Mouse (Mus musculus) heart, adult 8-10 months (tissue): ENCODE measurements around the gene Clrn3. TPM values are rescaled to one million over a fixed set of nuclear protein-coding genes. Genes with fewer than 3 reads are reported as not detected.
"Not testable (repeated sequence)": the region's sequence is repeated elsewhere in the genome, so short reads cannot be mapped to it uniquely, and the experiment has no call there.

ENCODE experiments used
- DNase-seq: peaks from one replicate; pipeline ENCODE4 v3.0.0; 2022; ENCODE audit warnings: low spot score
- total RNA-seq, 4 experiments: library from RNA; stranded (reverse); gene quantifications; 2 replicates each; pipeline ENCODE4 v1.2.4; 2022

The Clrn3 gene
- total RNA-seq = under 1 TPM in 1 of 4 experiments, not detected in 3; 0.11 TPM

DNA sequence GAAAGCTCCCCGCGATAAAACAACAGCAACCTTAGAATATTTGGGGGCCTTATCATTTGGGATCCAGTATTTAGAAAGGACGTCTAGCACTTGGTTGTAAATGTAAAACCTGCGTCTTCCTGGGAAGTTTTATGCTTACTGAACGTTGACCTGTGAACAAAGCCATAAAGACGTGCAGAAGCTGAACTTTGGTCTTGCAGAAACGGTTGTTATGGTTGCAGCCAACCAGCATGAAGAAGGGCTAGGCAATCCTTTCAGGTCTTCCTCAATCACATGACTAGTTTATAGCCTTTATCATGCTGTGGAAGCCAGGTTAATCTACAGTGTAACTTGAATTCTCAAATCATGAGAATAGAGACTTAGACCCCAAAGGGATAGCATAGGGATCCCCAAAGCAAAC is at the start of gene Clrn3:
Gene Clrn3, minus strand, starts transcription at position 140 of the 400 bp plus-strand sequence.
- no peak for DNase-seq

DNA sequence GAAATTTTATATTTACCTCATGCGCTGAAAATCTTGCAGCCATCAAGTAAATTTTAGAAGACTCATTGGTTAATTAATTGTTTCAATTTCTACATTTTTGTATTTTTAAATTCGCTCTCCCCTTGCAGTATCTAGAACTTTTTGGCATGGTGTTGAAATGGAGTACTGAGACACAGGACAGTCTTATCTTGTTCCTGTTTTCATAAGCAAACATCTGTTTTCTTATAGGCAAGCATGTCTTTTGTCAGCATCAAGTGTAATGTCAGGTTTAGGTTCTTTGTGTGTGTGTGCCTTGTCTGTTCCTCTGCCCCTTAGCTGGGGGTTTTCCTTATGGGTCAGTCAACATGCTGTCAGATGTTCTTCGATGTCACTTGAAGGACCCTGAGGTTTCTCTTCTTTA is 47.9 kb upstream of the Clrn3 start:
- no peak for DNase-seq

DNA sequence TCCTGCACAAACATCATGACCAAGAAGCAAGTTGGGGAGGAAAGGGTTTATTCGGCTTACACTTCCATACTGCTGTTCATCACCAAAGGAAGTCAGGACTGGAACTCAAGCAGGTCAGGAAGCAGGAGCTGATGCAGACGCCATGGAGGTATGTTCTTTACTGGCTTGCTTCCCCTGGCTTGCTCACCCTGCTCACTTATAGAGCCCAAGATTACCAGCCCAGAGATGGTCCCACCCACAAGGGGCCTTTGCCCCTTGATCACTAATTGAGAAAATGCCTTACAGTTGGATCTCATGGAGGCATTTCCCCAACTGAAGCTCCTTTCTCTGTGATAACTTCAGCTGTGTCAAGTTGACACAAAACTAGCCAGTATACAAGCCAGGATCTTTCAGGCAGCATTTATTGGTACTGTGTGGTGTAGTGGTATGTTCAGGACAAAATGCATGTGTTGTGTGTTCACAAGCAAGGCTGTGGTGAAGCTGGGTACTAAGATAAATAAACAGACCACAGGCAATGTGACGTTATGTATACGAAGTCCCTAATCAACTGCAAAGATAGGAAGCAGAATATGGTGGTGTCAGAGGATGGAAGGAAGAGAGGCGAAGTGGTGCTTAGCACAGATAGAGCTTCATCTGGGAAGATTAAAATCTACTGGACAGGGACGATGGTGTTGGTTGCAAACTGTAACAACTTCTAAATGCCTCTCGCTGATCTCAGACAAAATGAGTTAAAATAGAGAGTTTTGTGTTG is 47.0 kb upstream of the Clrn3 start:
- DNase-seq = not testable (repeated sequence)

DNA sequence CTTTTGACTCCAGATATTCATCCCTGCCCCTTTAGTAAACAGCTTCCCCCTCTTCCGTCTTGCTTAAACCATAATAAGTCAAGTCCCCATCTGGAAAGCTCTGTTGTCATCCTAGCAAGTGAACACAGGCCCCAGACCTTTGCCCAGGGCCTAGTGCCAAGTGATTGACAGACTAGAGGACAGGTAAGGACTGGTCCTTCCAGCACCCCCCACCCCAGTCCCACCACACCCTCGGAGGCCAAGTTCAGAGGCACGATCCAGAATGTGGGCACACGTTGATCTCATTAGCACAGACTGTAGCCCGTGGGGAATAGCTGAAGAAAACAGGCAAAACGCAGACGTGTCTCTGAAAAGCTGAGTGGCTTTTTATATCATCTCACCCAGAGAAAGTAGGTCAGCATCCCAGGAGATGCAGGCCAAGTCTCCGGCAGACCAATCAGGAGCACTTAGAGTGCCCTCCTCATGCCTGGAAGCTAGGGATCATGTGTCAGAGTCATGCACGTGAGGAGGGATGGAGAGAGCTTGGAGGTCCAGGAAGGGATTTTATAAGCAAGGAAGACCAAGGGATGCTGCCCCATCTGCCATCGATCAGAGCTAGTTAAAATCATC is 43.6 kb upstream of the Clrn3 start:
- DNase-seq = peak; percentile 38

DNA sequence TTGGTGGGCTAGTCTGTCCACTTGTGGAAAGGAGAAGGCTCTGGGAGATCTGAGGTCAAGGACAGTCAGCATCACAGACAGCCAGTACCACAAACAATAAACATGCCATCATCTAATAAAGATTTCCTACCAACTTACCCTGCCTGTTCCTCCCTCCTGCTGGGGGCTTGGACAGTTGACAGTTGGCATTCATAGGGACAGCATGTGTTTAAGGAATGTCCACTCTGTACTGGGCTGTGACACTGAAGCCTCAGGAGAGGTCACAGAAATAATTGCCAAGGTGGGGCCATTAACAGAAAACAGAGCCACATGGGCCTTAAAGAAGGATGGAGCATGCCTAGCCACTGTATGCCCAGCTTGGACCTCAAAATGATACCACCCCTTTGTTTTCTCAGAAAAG is 42.9 kb upstream of the Clrn3 start:
- DNase-seq = no peak

DNA sequence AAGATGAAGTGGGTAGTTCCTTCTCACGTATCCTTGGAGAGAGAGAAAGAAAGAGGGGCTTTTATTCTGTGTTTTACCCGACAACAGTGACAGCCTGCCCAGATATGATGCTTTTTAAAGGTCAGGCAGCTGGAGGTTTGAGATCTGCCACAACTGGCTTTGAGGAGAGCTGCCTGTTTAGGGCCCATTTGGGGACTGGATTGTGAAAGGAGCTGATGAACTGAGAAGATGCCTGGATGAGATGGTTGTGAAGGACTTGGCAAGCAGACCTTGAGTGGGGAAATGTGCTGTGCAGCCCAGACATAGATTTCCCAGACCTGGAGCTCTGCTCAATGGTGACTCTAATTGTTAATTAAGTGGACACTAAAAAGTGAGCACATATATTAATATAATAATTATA is 40.1 kb upstream of the Clrn3 start:
- no peak for DNase-seq

DNA sequence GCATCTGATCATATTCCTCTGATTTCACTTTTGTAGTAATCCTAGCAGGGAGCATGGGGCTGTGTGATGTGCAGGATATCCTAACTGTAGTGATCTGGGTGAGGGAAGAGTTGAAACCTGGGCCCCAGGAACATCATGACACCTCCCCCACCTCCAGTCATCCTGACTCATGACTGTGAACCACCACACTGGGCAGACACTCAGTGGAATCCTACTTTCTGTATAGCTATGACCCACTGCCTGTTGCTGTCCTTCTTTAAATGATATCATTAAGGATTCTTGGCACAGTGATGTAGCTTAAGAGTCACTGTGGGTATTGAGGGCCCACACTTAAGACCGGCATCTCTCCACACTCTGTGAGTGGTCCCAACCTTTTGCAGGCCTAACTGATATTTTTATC is 39.1 kb upstream of the Clrn3 start:
- no peak for DNase-seq

DNA sequence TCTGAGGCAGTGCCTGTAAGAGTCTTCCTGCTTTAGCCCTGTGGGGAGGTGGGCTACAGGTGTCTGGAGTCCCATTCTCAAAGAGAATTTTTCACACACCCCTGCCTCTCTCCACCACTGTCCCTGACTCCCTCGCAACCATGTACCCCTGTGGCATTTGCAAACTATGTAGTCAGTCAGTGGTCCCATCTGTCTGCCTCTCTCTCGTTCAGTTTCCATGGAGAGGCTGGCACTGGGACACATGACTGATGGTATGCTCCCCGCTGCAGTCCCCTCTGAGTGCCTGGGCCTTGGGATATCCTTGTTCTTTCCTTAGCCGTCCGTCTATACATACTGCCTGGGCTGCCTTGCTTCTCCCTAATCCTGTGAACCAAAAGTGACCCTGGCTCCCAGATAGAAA is 37.6 kb upstream of the Clrn3 start:
- no peak for DNase-seq

DNA sequence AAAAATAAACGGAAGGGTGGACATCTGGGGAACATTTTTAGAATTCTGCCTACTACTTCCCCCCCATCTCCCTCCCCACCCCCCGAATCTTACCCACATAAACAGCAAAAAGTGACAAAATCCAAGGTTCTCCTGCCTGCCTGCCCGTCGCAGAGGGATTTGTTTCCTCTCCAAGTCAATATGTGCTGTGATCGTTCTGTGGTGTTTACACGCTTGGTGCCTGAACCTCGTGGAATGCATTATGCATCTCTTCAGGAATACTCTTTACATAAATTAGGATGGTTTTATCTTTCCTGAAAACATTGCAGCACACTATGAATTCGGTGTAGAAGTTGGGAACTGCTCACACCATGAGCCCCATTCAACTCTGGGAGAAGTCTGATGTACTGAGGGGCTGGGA is 35.6 kb upstream of the Clrn3 start:
- no peak for DNase-seq

DNA sequence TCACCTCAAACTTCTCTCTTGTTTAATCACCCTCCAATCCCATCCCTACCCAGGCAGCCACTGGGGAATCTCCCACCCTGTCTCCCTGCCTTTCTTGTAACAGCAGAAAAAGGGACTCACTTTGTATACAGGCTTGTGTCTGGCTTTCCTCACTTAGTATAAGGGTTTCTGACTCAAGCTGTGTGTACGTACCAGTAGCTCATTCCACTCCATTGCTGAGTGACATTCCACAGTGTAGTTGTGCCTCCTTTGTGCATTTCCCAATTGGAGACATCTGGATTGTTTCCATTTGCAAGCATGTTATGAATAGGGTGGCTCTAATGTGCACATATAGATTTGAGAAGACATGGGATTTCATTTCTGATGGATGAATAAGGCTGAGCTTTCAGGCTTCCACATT is 31.8 kb upstream of the Clrn3 start:
- no peak for DNase-seq

DNA sequence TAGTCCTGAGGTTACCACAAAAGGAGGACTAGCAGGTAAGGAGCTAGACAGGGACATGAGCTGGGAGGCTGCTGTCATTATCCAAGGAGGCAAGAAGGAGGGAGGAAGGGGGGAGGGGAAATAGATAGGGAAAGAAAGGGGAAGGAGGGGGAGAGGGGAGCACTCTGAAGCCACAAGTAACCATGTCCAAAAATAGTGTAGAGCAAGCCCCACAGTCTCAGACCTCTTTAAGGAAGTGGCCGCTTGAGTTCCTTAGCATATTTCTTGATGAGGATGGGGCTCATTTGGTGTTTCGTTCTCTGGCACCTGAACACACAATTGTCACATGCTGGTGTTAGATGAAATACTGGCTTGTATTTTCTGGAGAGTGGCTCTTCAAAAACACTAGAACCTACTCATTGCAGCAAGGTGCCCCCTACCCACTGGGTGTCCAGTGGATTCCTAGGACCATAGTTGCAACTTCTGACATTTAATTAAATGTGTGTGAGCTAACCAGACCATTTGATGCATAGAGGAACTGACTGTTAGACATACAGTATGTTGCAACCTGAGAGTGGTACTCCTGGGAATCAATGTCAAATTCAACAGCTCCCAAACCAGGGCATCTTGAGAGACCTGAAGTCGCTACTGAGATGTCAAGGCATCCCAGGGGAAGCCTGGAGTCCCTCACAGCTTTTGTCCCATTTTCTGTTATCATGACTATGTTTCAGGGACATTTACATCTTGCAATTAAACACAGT is 28.4 kb upstream of the Clrn3 start:
- no peak for DNase-seq

DNA sequence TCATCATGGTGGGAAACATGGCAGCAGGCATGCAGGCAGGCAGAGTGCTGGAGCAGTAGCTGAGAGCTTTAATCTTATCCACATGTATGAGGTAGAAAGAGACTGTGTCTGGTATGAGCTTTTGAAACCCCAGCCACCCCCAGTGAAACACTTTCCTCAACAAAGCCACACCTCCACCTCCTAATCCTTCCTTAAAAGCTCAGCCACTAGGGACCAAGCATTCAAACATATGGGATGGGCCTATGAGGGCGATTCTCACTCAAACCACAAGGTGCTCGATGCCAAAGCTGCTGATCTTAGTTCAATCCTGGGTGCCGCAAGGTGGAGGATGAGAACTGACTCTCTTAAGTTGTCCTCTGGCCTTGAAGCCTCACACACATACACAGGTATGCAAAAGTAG is 25.1 kb upstream of the Clrn3 start:
- no peak for DNase-seq

DNA sequence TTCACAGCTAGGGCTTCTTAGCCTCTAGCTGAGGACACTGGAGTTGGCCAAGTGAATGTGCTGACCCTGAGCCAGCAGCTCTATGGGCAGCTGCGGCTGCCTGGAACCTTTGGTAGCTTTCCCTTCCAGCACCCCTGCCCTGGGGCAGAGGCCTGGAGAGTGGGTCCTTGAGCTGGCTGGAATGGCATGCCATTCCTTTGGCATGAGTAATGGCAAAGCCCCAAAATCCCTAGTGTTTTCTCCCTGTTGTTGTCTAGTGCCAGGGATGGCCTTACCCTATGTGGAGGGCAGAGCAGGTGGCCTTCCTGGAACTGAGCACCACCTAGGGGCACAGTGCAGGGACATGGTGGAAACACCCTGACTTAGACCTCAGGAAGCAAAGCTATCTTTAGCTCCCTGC is 23.1 kb upstream of the Clrn3 start:
- peak; percentile 11 for DNase-seq

DNA sequence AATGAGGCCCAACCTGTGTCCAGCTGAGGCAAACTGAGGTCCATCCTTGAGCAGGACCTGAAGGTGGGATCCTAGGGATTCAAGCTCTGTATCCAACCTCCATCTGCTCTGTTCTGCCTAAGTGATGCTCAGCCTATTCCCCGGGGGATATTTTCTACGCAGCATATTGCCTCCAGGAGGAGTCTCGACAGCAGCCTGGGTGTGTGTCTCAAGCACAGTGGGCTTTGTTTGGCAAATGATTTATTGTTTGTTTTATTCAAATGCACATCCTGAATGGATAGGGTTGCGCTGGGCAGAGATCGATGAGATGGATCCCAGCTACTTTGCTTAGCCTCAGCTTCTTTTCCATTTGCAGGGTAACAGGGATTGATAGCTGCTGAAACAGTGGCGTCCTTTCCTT is 20.0 kb upstream of the Clrn3 start:
- no peak for DNase-seq

DNA sequence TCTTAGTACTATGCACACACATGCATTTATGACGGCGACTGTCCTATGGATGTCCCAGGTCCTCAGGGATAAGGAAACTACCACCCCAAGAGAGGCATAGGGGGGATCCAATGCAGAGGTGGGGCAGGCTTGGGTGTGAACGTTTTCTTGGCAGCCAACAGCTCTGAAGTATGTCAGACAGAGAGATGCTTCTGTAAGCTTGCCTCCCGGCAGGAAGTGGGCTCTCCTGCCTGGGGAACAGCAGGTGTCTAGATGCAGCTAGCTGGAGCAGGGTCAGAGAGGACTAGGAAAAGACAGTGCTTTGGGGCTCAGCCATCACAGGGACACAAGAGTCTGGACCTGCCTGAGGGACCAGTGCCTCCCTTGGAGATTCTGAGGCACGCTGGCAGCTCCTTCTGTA is 18.1 kb upstream of the Clrn3 start:
- no peak for DNase-seq

DNA sequence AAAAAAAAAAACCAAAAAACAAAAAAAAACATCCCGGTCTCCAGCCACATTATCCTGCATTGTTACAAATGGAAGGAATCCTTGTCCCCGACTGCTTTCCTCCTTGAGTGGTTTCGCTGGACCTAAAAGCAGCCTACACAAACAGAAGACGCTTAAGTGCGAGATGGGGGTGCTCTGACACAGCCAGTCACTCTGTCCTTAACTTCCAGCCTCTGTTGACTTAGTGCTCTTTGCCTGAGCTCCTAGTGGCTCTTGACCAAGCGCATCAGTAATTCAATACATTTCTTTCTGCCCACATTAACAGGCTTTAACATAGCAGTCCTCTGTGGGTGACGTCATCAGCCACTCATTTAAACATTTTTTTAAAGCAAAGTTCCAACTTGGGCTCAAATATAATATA is 17.5 kb upstream of the Clrn3 start:
- no peak for DNase-seq

DNA sequence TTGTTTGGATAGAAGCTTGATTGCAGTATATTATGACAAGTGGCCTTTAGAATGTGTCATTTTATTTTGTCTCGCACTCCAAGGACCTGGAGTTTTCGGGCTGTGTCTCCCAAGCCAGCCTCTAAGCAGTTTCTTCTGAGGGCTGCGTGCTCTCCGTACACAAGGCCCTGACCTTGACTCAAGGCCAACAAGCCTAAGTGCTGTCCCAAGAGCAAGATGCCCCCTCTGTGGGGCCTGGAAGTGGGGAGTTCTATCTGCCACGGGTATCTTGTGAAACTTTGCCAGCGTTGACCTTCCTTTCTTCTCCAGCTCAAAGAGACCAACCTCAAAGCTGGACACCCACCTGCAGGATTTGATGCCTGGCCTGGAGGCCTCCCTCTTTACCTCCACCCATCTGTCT is 15.9 kb upstream of the Clrn3 start:
- no peak for DNase-seq

DNA sequence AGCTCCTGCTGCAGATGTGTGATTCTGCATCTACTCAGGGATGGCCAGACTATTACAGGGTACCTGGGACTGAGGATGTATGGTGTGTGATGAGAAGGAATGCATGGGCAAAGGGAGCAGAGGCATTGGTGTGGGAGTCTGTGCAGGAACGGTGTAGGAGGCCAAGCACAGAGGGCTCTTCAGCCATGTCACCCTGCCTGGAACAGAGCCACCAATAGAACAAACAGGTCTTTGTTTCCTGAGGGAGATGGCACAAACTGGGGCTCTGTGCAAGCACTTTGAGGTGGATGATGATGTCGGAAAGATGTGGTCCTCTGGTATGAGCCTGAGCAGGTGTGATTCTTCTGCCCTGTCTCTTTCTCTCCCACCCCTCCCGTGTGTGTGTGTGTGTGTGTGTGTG is 14.6 kb upstream of the Clrn3 start:
- DNase-seq = no peak

DNA sequence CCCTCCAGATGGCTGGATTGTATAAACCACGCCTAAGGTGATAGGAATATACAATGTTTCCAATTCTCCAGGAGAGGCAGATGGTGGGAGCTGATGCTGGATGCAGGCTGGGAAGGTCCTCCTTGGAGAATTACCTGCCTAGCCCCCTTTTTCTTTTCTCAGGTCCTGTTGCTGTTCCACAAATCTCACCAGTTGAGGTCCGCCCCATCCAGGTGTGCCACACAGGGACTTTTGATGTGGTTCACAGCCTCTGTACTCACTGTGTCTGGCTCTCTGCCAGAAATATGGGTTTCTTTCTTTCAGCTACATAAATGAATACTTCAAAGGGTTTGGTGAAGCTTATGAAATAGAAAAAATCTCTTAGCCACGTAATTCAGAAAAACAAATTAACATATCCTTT is 13.8 kb upstream of the Clrn3 start:
- DNase-seq = no peak

DNA sequence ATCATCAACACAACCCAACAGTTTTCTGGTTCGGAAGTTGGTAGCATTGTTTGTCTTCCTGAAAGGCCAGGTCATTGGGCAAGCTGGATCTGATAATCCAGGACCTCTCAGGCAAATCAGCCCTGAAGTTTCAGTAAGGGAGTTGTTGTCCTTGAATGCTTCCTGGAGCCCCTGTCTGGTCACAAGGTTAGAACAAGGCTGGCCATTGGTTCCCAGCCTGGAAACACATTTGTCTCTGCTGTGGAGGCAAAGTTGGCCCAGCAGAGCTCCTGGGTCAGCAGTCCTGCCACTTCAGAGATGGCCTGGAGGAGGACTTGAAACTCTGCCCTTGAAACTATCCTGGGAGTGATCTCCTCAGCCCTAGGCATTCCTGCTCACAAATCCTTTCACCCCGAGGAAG is 11.0 kb upstream of the Clrn3 start:
- DNase-seq = no peak

DNA sequence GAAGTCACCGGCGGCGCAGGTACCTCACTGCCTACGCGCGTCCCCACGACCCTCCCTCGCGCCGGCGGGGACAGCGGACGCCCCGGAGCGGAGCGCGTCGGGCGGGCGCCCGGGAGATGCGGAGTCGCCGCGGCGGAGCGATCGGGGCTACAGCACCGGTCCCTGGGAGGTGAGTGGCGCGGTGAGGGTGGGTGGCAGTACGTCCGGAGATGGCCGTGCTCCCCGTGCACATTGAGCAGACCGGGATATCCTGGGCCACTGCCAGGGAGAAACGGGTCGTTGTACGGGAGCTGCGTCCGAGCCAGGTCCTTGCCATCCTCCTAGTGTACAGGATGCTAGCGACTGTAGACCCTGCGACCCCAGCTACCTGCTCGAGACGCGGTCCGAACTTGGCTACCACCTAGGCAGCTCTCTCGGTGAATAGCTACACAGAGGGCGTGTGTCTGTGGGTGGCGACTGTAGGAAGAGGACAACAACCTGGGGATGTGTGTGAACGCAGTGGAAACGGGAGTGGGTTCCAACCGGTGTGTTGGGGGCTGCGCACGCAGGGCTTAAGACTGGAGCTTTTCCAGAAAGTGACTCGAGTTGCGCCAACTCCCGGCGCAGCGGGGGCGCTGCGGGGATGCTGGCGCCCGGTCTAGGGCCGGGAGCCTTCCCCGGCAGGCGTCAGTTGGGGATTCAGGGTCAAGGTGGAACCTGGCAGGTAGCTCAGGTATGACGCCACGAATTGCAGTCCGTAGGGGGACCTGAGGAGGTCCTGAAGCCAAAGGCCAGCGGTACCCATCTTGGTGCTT is 9.7 kb upstream of the Clrn3 start:
- peak; percentile 11 for DNase-seq

DNA sequence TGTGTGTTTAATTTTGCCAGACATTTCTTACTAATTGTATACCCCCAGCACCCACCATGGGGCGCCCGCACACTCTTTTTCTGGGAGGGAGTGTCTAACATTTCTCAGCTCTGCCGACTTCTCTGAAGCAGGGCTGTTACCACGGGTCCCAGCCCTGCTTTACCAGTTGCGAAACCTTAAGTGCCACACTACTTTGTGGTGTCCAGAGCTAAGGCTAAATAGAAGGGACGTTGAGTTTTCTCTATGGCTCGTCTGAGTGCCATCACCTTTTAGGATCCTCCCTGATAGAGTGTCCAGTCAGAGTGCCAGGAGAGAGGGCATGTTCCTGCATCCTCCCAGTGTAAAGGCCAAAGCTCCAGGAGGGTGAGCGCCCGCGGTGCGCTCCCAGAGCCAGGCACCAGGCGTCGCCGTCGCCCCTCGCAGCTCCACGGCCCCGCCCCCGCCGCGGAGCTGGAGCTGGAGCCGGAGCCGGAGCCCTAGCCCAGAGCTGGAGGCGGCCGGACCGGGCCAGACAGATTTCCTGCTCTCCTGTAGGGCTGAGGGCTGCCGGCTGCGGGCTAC is 9.0 kb upstream of the Clrn3 start, which contains the start of gene Ptpre:
Gene Ptpre, plus strand, starts transcription at position 141 of the 561 bp plus-strand sequence.
- DNase-seq = peak; percentile 81
